ENCODE assay signal across 8 mouse cellular contexts in the genomic region with DNA sequence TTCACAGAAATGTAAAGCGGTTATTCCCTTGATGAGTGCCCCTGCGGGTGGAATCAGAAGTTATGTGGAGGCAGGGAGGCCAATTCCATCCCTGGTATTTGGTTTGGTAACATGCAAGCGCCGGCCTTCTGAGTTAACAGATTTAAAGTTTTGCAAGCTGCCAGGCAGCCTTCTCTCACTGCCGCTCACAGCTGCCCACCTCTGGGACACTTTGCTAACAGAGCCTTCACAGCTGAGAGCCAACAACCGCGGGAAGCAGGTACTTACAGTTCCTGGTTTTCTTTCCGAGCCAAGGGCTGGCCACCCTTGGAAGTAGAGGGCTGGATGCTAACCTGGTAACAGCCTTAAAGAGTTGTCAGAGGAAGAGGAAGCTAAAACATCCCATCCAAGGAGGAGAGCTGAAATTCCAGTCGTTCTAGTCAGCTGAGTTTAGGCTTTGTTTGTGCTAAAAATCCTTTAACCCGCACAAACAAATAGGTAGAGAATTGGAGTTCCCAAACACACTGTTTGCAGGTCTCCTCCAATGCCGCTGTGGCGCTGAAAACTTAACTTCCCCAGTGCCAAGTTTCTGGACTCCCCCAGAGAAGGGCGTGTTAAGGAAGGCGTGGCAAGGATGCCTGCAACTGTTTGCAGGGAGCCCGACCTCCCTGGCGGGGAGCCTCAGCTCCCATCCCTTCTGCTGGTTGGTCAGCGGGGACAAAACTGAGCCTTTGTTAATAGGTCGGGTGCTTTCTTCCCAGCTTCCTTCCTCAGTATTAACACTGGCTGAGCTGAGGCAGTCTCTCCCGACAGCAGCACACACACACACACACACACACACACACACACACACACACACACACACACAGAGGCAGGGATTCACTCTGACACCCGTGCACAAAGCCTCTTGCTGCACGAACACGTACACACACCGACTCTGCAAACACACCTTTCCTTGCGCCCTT. TPM values are rescaled to one million over a fixed set of nuclear protein-coding genes. Genes with fewer than 3 reads are reported as not detected.
DNase-seq lines count a peak whose midpoint lies in the region; ATAC-seq and TF ChIP-seq lines count a peak whose summit lies in the region.

TSS of gene Frem1 (minus strand) at position 706 of the 944 bp plus-strand sequence.

- H3K36me3 ChIP-seq in forebrain, embryonic 16.5 days (ENCODE audit: control insufficient read depth, insufficient read depth) = no peaks in the 10 kb centered on the region
- H3K36me3 ChIP-seq in midbrain, embryonic 10.5 days = no peaks in the 10 kb centered on the region
- no peaks in the 10 kb centered on the region for H3K36me3 ChIP-seq in stomach, postnatal 0 days (ENCODE audit: control insufficient read depth, insufficient read depth, low read length)

- 3% methylated on average over 24 of the region's 24 CpGs for WGBS in forebrain, embryonic 16.5 days
- WGBS in midbrain, embryonic 10.5 days = 1% methylated on average over 24 of the region's 24 CpGs
- WGBS in stomach, postnatal 0 days = 2% methylated on average over 24 of the region's 24 CpGs

- H3K4me3 ChIP-seq in forebrain, embryonic 16.5 days (replicated peaks; ENCODE audit: low read length) = peak within 1 kb of the TSS; percentile 27
- peak within 1 kb of the TSS; percentile 55 for H3K4me3 ChIP-seq in midbrain, embryonic 10.5 days
- H3K4me3 ChIP-seq in stomach, postnatal 0 days (ENCODE audit: low read depth, low read length) = peak within 1 kb of the TSS; percentile 53

- no peak for DNase-seq in frontal cortex, postnatal 14 days (ENCODE audit: low spot score in 2 of 2)
- DNase-seq in left cerebral cortex, postnatal 25 days (ENCODE audit: low spot score in 2 of 2) = peak; percentile 7 to 11
- DNase-seq in midbrain, embryonic 10.5 days (ENCODE audit: low spot score) = peak; percentile 74
- peak; percentile 47 for DNase-seq in stomach, postnatal 0 days (ENCODE audit: low spot score)

- TF ChIP-seq EP300 in stomach, postnatal 0 days (optimal IDR thresholded peaks at IDR 0.05) = no peak

- no peak within 1 kb of the TSS; the same call in 1 of the 2 replicates for H3K9ac ChIP-seq in forebrain, embryonic 16.5 days (replicated peaks; ENCODE audit: low read depth, low read length)
- H3K9ac ChIP-seq in stomach, postnatal 0 days (ENCODE audit: low read length) = peak within 1 kb of the TSS; percentile 59

- TF ChIP-seq CTCF in stomach, postnatal 0 days (IDR thresholded peaks at IDR 0.05; ENCODE audit: low read depth) = 0 out of 2 replicates have a peak, but pooled peaks have one; percentile 1

- H3K27ac ChIP-seq in forebrain, embryonic 16.5 days (ENCODE audit: low read length) = no peak within 1 kb of the TSS
- H3K27ac ChIP-seq in midbrain, embryonic 10.5 days (replicated peaks) = peak within 1 kb of the TSS; percentile 79
- H3K27ac ChIP-seq in stomach, postnatal 0 days (replicated peaks) = peak within 1 kb of the TSS; percentile 84

- intact Hi-C loops in left cerebral cortex, postnatal 25 days (cut with DNase I) = no loop called here

- H3K4me2 ChIP-seq in forebrain, embryonic 16.5 days (ENCODE audit: low read length) = peak within 1 kb of the TSS; percentile 46
- peak within 1 kb of the TSS; percentile 54 for H3K4me2 ChIP-seq in stomach, postnatal 0 days (replicated peaks; ENCODE audit: low read depth)

- H3K27me3 ChIP-seq in forebrain, embryonic 16.5 days (replicated peaks; ENCODE audit: control insufficient read depth, insufficient read depth, low read length) = peaks cover 7% of the 10 kb centered on the region
- H3K27me3 ChIP-seq in midbrain, embryonic 10.5 days (ENCODE audit: low read depth, poor library complexity, severe bottlenecking) = 0 out of 2 replicates have a peak, but pooled peaks cover 12% of the 10 kb centered on the region
- H3K27me3 ChIP-seq in stomach, postnatal 0 days (ENCODE audit: control insufficient read depth, insufficient read depth, low read length) = no peaks in the 10 kb centered on the region

- H3K4me1 ChIP-seq in forebrain, embryonic 16.5 days (replicated peaks; ENCODE audit: control insufficient read depth, insufficient read depth, low read length) = peaks cover 9% of the 10 kb centered on the region
- H3K4me1 ChIP-seq in midbrain, embryonic 10.5 days = peaks cover 61% of the 10 kb centered on the region
- no peaks in the 10 kb centered on the region; the same call in 1 of the 2 replicates for H3K4me1 ChIP-seq in stomach, postnatal 0 days (replicated peaks; ENCODE audit: control insufficient read depth, insufficient read depth)

- H3K9me3 ChIP-seq in forebrain, embryonic 16.5 days (ENCODE audit: control insufficient read depth, low read length) = no peaks in the 10 kb centered on the region
- no peaks in the 10 kb centered on the region for H3K9me3 ChIP-seq in midbrain, embryonic 10.5 days (replicated peaks)
- H3K9me3 ChIP-seq in stomach, postnatal 0 days (ENCODE audit: control insufficient read depth, low read length) = no peaks in the 10 kb centered on the region

- ATAC-seq in frontal cortex, adult (ENCODE audit: low TSS enrichment) = peak; percentile 31; the same call in 1 of the 2 replicates
- peak; percentile 66 for ATAC-seq in forebrain, embryonic 16.5 days
- ATAC-seq in hematopoietic stem cell, adult 5-6 weeks (replicated peaks in 1 of 2; ENCODE audit: insufficient read depth in 1 of 2, low FRiP score in 2 of 2, low TSS enrichment in 1 of 2, low read depth in 1 of 2, poor library complexity in 2 of 2, severe bottlenecking in 2 of 2) = peak; percentile 47 to 67
- peak; percentile 72 for ATAC-seq in stomach, postnatal 0 days (ENCODE audit: low FRiP score, low TSS enrichment)
- ATAC-seq in erythroblast, adult 5-6 weeks (replicated peaks; ENCODE audit: low FRiP score, poor library complexity, severe bottlenecking) = no peak

RNA-seq across cellular contexts. Expression of gene Frem1, which starts in this region (rescaled TPM):
- 1.3 and 1.7 TPM in 2 replicates for polyA plus RNA-seq in forebrain, embryonic 16.5 days (2015; fragmentation: Nextera tagmentation; extraction: Ambion mirVana)
- total RNA-seq in hematopoietic stem cell, adult 5-6 weeks (2017) = 0.06 TPM in 1 of 2 replicates, not detected in the other
- 1 to 10 TPM; 2.0 to 2.5 TPM for total RNA-seq in left cerebral cortex, postnatal 25 days (2021)
- polyA plus RNA-seq in midbrain, embryonic 10.5 days (2016; fragmentation: Nextera tagmentation; extraction: Ambion mirVana) = 6.0 and 7.7 TPM in 2 replicates
- 2.9 and 3.4 TPM in 2 replicates for polyA plus RNA-seq in stomach, postnatal 0 days (2015; fragmentation: Nextera tagmentation; extraction: Ambion mirVana)
- total RNA-seq in erythroblast, adult 5-6 weeks (2015; ENCODE audit: low replicate concordance) = not detected in 2 replicates
- not detected in 2 replicates for total RNA-seq in erythroblast, adult 5-6 weeks (2017; ENCODE audit: low replicate concordance)

Comparison
In these comparisons a context has a peak if more than half of its experiments do, and no peak if none do; other contexts are left out.
1. Peak in ATAC-seq in hematopoietic stem cell, adult 5-6 weeks; RNA of the gene not detected or under 1 TPM.
2. DNase-seq: peak in left cerebral cortex, postnatal 25 days (2 of 2), midbrain, embryonic 10.5 days (single experiment) and stomach, postnatal 0 days (single experiment); none in frontal cortex, postnatal 14 days (0 of 2).
3. Peak in every context shown above with its lines, with median percentiles within 50 percentile points of each other: H3K4me3 ChIP-seq.